Mouse (Mus musculus): Measurements from ENCODE around the gene Prss16. TPM values are rescaled to one million over a fixed set of nuclear protein-coding genes. Genes with fewer than 3 reads are reported as not detected.

Gene Prss16
- polyA plus RNA-seq, 1 experiment from 2014 or later, result 0.21 TPM

GRCm38 (mm10) chr13:21993957-21994738, 15.4 kb downstream of the Prss16 start:
- peaks cover 3% of the 10 kb centered on the region; the same call in 1 of the 2 replicates for H3K9me3 ChIP-seq (replicated peaks; ENCODE audit: low read length)
- H3K4me3 ChIP-seq (replicated peaks; ENCODE audit: low read depth, low read length), result no peak overlapping the region
- no peak overlapping the region for H3K27ac ChIP-seq
- H3K4me2 ChIP-seq (ENCODE audit: low read length), result no peak overlapping the region
- no peak overlapping the region for H3K9ac ChIP-seq (ENCODE audit: low read depth, low read length)
- H3K36me3 ChIP-seq (ENCODE audit: insufficient read depth, low read length), result no peaks in the 10 kb centered on the region
- no peak for TF ChIP-seq CTCF (IDR thresholded peaks at IDR 0.05; ENCODE audit: low read depth)
- H3K4me1 ChIP-seq (replicated peaks; ENCODE audit: insufficient read depth, low read length), result 0 out of 2 replicates have a peak, but pooled peaks cover 9% of the 10 kb centered on the region
- peaks cover 56% of the 10 kb centered on the region for H3K27me3 ChIP-seq (ENCODE audit: insufficient read depth, low read length)
- no peak for ATAC-seq (replicated peaks; ENCODE audit: low FRiP score, low read depth)
- DNase-seq (ENCODE audit: low spot score), result no peak
- 8% methylated on average over 22 of the region's 22 CpGs for WGBS

DNA sequence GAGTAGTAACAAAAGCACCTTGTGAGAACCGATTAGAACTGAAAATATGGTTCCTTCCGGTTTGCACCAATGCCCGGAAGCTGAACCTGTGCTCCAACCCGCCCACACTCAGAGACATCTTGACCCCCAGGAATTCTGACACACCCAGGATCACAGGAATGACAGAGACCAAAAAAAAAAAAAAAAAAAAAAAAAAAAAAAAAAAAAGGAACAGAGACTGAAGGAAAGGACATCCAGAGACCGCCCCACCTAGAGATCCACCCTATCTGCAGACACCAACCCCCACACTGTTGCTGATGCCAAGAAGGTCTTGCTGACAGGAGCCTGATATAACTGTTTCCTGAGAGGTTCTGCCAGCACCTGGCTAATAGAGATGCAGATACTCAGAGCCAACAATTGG, 17.0 kb downstream of the Prss16 start:
- Histone ChIP-seq H3K4me2 (ENCODE audit: low read length) (no peak overlapping the region), H3K27me3 (ENCODE audit: insufficient read depth, low read length) (peaks cover 40% of the 10 kb centered on the region), H3K4me3 (replicated peaks; ENCODE audit: low read depth, low read length) (no peak overlapping the region), H3K9me3 (replicated peaks; ENCODE audit: low read length) (peaks cover 3% of the 10 kb centered on the region; the same call in 1 of the 2 replicates), H3K9ac (ENCODE audit: low read depth, low read length) (no peak overlapping the region), H3K27ac (no peak overlapping the region), H3K36me3 (ENCODE audit: insufficient read depth, low read length) (no peaks in the 10 kb centered on the region), H3K4me1 (replicated peaks; ENCODE audit: insufficient read depth, low read length) (0 out of 2 replicates have a peak, but pooled peaks cover 9% of the 10 kb centered on the region)
- WGBS, result 80% methylated on average over 5 of the region's 5 CpGs
- ATAC-seq (replicated peaks; ENCODE audit: low FRiP score, low read depth), result no peak
- no peak for DNase-seq (ENCODE audit: low spot score)
- TF ChIP-seq CTCF (IDR thresholded peaks at IDR 0.05; ENCODE audit: low read depth), result no peak

- Histone ChIP-seq H3K4me2 (ENCODE audit: low read length) (no peak overlapping the region), H3K4me3 (replicated peaks; ENCODE audit: low read depth, low read length) (no peak overlapping the region), H3K9ac (ENCODE audit: low read depth, low read length) (no peak overlapping the region), H3K9me3 (replicated peaks; ENCODE audit: low read length) (no peaks in the 10 kb centered on the region), H3K4me1 (replicated peaks; ENCODE audit: insufficient read depth, low read length) (peaks cover 6% of the 10 kb centered on the region; the same call in 1 of the 2 replicates), H3K27ac (no peak overlapping the region), H3K36me3 (ENCODE audit: insufficient read depth, low read length) (no peaks in the 10 kb centered on the region), H3K27me3 (ENCODE audit: insufficient read depth, low read length) (peaks cover 18% of the 10 kb centered on the region)
- no peak for TF ChIP-seq CTCF (IDR thresholded peaks at IDR 0.05; ENCODE audit: low read depth)
- DNase-seq (ENCODE audit: low spot score), result no peak
- WGBS, result 85% methylated on average over 2 of the region's 2 CpGs
- ATAC-seq (replicated peaks; ENCODE audit: low FRiP score, low read depth), result no peak
Measured at GRCm38 (mm10) chr13:21984486-21984885, 25.1 kb downstream of the Prss16 start.

DNA sequence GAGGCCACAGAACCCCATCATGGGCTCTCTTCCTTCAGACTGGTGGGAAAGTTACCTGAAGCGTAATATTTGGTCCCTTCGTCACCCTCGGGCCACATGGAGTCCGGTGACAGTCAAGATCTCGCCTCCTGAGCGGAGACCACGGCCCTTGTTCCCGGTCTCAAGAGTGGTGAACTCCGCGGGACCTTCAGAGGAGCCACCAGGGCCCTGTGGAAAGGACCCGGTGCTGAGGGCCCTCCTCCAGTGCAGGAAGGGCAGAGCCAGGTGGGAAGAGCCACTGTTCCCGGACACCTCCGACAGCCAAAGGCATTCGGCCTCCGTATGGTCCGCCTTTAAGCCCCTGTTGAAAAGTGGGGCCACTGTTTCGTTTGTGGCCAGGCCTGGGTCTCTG, 27.7 kb downstream of the Prss16 start:
- Histone ChIP-seq H3K4me1 (replicated peaks; ENCODE audit: insufficient read depth, low read length) (peaks cover 6% of the 10 kb centered on the region; the same call in 1 of the 2 replicates), H3K27me3 (ENCODE audit: insufficient read depth, low read length) (peaks cover 18% of the 10 kb centered on the region), H3K9ac (ENCODE audit: low read depth, low read length) (peak overlapping the region; percentile 65), H3K4me2 (ENCODE audit: low read length) (peak overlapping the region; percentile 94), H3K9me3 (replicated peaks; ENCODE audit: low read length) (no peaks in the 10 kb centered on the region), H3K4me3 (replicated peaks; ENCODE audit: low read depth, low read length) (peak overlapping the region; percentile 52), H3K27ac (no peak overlapping the region), H3K36me3 (ENCODE audit: insufficient read depth, low read length) (no peaks in the 10 kb centered on the region)
- DNase-seq (ENCODE audit: low spot score) (no peak), ATAC-seq (replicated peaks; ENCODE audit: low FRiP score, low read depth) (0 out of 2 replicates have a peak, but pooled peaks have one; percentile 16)
- no peak for TF ChIP-seq CTCF (IDR thresholded peaks at IDR 0.05; ENCODE audit: low read depth)
- WGBS, result 11% methylated on average over 17 of the region's 17 CpGs

- H3K9ac ChIP-seq (ENCODE audit: low read depth, low read length), result peak within 1 kb of the TSS; percentile 65
- under 1% methylated on average over 58 of the region's 58 CpGs for WGBS
- peaks cover 18% of the 10 kb centered on the region for H3K27me3 ChIP-seq (ENCODE audit: insufficient read depth, low read length)
- TF ChIP-seq CTCF (IDR thresholded peaks at IDR 0.05; ENCODE audit: low read depth), result no peak
- H3K36me3 ChIP-seq (ENCODE audit: insufficient read depth, low read length), result no peaks in the 10 kb centered on the region
- peak within 1 kb of the TSS; percentile 94 for H3K4me2 ChIP-seq (ENCODE audit: low read length)
- DNase-seq (ENCODE audit: low spot score), result peak; percentile 58
- peaks cover 6% of the 10 kb centered on the region; the same call in 1 of the 2 replicates for H3K4me1 ChIP-seq (replicated peaks; ENCODE audit: insufficient read depth, low read length)
- no peaks in the 10 kb centered on the region for H3K9me3 ChIP-seq (replicated peaks; ENCODE audit: low read length)
- no peak within 1 kb of the TSS for H3K27ac ChIP-seq
- peak within 1 kb of the TSS; percentile 52 for H3K4me3 ChIP-seq (replicated peaks; ENCODE audit: low read depth, low read length)
- peak; percentile 67; the same call in 1 of the 2 replicates for ATAC-seq (replicated peaks; ENCODE audit: low FRiP score, low read depth)
Measured at GRCm38 (mm10) chr13:21980981-21981802, 28.4 kb downstream of the Prss16 start, which contains the start of gene Pom121l2. Pom121l2 (plus strand) TSS chr13:21981194.

Data from kidney, postnatal 0 days (tissue).